Mouse (Mus musculus) bone marrow, adult 2 months (tissue): Measurements from ENCODE around the gene Gm44511.

ENCODE experiments used
- CTCF ChIP-seq: fragments of 200-500 bp; IDR thresholded peaks from 2 replicates; pipeline ENCODE4 v1.5.1; 2011; ENCODE audit warnings: low read length, control low read depth; ENCODE audit not compliant: control insufficient read depth, insufficient read depth
- POLR2A ChIP-seq: fragments of 200-500 bp; IDR thresholded peaks from 2 replicates; pipeline ENCODE4 v1.6.1; 2011; ENCODE audit warnings: low read depth, mild to moderate bottlenecking, control low read depth, low read length, borderline replicate concordance; ENCODE audit not compliant: control insufficient read depth

GRCm38 (mm10) chr6:128737445-128737844, 88.7 kb downstream of the Gm44511 start:
- TF ChIP-seq POLR2A, result no peak
- TF ChIP-seq CTCF, result no peak
